Mouse (Mus musculus): ENCODE results near the gene Gm7697. TPM values are rescaled to one million over a fixed set of nuclear protein-coding genes. Genes with fewer than 3 reads are reported as not detected.
"Not testable (repeated sequence)": the region's sequence is repeated elsewhere in the genome, so short reads cannot be mapped to it uniquely, and the experiment has no call there.

The Gm7697 gene
- not detected in 2 replicates for polyA plus RNA-seq (2012; rRNA removed)
- polyA plus RNA-seq (2014; fragmentation: Nextera tagmentation; extraction: Ambion mirVana), result not detected in 2 replicates

DNA sequence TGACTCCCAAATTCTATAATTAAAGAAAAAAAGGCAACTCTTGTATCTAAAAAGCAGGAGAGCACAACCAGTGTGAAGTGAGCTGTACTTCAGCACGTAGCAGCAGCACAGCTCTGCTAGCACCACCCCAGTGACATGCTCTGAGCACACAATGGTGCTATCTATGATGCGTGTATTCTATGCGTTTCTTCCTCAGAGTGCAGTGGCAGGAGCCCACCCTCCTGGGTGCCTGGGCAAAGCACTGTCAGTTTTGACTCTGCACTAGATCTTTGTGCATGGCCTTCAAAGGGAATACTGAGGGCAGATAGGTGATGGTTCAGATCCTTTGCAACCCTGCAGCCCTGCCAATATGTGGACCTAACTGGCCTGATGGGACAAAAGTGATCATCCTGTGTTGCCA is at the start of gene Gm7697:
Gm7697 (minus strand) TSS at position 101 of the 400 bp plus-strand sequence.
- not testable (repeated sequence) for H3K4me1 ChIP-seq (replicated peaks; ENCODE audit: control insufficient read depth in 2 of 2, insufficient read depth in 2 of 2, low read length in 1 of 2); H3K9ac ChIP-seq (replicated peaks); H3K27ac ChIP-seq; DNase-seq (ENCODE audit: low read depth in 3 of 3, low spot score in 3 of 3); H3K4me3 ChIP-seq (ENCODE audit: insufficient read depth in 1 of 2, low read depth in 2 of 2, low read length in 2 of 2); H3K4me2 ChIP-seq (ENCODE audit: low read depth); ATAC-seq (ENCODE audit: insufficient read depth); H3K9me3 ChIP-seq (ENCODE audit: control insufficient read depth, low read length); H3K36me3 ChIP-seq (replicated peaks; ENCODE audit: control insufficient read depth, insufficient read depth, low read depth); H3K27me3 ChIP-seq (ENCODE audit: control insufficient read depth, insufficient read depth, low read length)
- WGBS (ENCODE audit: insufficient replicate concordance), result 52% methylated on average over 1 of the region's 3 CpGs

DNA sequence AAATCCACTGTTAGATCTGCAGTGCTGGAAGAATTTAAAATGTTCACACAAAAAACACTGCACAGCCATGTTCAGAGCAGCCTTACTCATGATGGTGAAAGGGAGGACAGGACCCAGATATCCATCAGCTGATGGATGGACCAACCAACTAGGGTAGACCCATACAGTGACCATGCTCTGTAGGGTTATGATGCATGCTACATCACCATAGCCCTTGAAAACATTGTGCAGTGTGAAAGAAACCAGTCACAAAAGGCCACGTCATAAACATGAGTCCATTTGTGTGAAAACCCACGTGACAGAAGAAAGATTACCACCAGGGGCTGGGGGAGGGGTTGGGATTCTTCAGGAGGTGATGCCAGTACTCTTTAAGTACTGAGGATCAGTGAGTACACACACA is 28.5 kb upstream of the Gm7697 start:
- H3K9ac ChIP-seq (replicated peaks); H3K9me3 ChIP-seq (ENCODE audit: control insufficient read depth, low read length); H3K4me3 ChIP-seq (ENCODE audit: insufficient read depth in 1 of 2, low read depth in 2 of 2, low read length in 2 of 2); ATAC-seq (ENCODE audit: insufficient read depth); H3K36me3 ChIP-seq (replicated peaks; ENCODE audit: control insufficient read depth, insufficient read depth, low read depth); H3K27me3 ChIP-seq (ENCODE audit: control insufficient read depth, insufficient read depth, low read length); H3K4me1 ChIP-seq (replicated peaks; ENCODE audit: control insufficient read depth in 2 of 2, insufficient read depth in 2 of 2, low read length in 1 of 2); DNase-seq (ENCODE audit: low read depth in 3 of 3, low spot score in 3 of 3); H3K4me2 ChIP-seq (ENCODE audit: low read depth); H3K27ac ChIP-seq: not testable (repeated sequence)
- 27% methylated on average over 2 of the region's 2 CpGs for WGBS (ENCODE audit: insufficient replicate concordance)

DNA sequence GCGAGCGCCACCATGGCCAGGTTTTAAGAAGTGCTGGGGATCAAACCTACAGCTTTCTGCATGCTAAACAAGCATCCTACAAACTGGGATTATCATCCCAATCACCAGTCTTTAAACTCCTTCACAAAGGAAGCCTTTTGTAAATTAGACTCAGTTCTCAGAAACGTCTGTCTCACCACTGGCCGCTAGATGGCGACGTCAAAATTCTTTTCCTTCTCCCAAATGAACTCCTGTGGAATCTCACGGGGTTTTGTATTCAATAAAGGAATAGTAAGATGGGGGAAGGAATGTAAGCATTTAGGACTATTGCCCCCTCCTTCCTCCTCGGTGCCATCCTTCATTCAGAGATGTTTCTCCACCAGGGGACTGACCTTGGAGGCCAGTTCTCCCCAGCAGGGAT is 26.8 kb upstream of the Gm7697 start:
- TF ChIP-seq CTCF (IDR thresholded peaks at IDR 0.05; ENCODE audit: low read depth), result peak; percentile 25; the same call in 1 of the 2 replicates
- not testable (repeated sequence) for DNase-seq (ENCODE audit: low read depth in 3 of 3, low spot score in 3 of 3); H3K4me3 ChIP-seq (ENCODE audit: insufficient read depth in 1 of 2, low read depth in 2 of 2, low read length in 2 of 2); H3K9me3 ChIP-seq (ENCODE audit: control insufficient read depth, low read length); H3K4me1 ChIP-seq (replicated peaks; ENCODE audit: control insufficient read depth in 2 of 2, insufficient read depth in 2 of 2, low read length in 1 of 2); H3K36me3 ChIP-seq (replicated peaks; ENCODE audit: control insufficient read depth, insufficient read depth, low read depth); H3K27ac ChIP-seq; H3K27me3 ChIP-seq (ENCODE audit: control insufficient read depth, insufficient read depth, low read length); H3K9ac ChIP-seq (replicated peaks); ATAC-seq (ENCODE audit: insufficient read depth); H3K4me2 ChIP-seq (ENCODE audit: low read depth)
- WGBS (ENCODE audit: insufficient replicate concordance), result 6% methylated on average over 8 of the region's 8 CpGs

DNA sequence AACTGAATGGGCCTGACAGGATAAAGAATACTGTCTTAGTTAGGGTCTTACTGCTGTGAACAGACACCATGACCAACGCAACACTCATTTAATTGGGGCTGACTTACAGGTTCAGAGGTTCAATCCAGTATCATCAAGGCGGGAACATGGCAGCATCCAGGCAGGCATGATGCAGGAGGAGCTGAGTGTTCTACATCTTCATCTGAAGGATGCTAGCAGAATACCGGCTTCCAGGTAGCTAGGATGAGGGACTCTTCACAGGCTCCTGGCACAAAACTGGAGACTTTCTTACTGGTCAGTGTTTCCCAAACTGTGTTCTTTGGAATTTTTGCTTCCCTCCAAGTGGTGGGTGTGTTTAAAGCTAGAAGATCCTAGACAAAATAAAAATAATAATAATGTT is 25.3 kb upstream of the Gm7697 start:
- H3K4me2 ChIP-seq (ENCODE audit: low read depth); ATAC-seq (ENCODE audit: insufficient read depth); H3K4me1 ChIP-seq (replicated peaks; ENCODE audit: control insufficient read depth in 2 of 2, insufficient read depth in 2 of 2, low read length in 1 of 2); H3K9ac ChIP-seq (replicated peaks); DNase-seq (ENCODE audit: low read depth in 3 of 3, low spot score in 3 of 3); H3K27me3 ChIP-seq (ENCODE audit: control insufficient read depth, insufficient read depth, low read length); H3K9me3 ChIP-seq (ENCODE audit: control insufficient read depth, low read length); H3K4me3 ChIP-seq (ENCODE audit: insufficient read depth in 1 of 2, low read depth in 2 of 2, low read length in 2 of 2); H3K27ac ChIP-seq; H3K36me3 ChIP-seq (replicated peaks; ENCODE audit: control insufficient read depth, insufficient read depth, low read depth): not testable (repeated sequence)
- WGBS (ENCODE audit: insufficient replicate concordance), result 76% methylated on average over 3 of the region's 3 CpGs

DNA sequence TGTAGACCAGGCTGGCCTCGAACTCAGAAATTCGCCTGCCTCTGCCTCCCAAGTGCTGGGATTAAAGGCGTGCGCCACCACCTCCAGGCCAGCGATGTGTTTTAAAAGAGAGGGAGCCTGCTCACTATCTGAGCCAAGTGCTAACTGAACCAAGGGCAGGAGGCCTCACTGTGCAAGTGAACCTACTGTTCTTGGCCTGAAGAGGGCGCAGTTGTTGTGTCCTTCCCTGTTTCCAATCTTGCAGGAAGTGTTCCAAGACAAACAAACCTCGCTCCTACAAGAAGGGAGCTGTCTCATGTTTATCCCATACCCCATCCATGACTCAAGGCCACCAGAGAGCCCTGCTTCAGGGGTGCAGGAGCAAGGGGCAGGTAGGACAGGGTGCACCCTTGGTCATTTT is 24.4 kb upstream of the Gm7697 start:
- not testable (repeated sequence) for H3K4me3 ChIP-seq (ENCODE audit: insufficient read depth in 1 of 2, low read depth in 2 of 2, low read length in 2 of 2); H3K36me3 ChIP-seq (replicated peaks; ENCODE audit: control insufficient read depth, insufficient read depth, low read depth); H3K9me3 ChIP-seq (ENCODE audit: control insufficient read depth, low read length); H3K9ac ChIP-seq (replicated peaks); H3K4me1 ChIP-seq (replicated peaks; ENCODE audit: control insufficient read depth in 2 of 2, insufficient read depth in 2 of 2, low read length in 1 of 2); ATAC-seq (ENCODE audit: insufficient read depth); H3K27ac ChIP-seq; DNase-seq (ENCODE audit: low read depth in 3 of 3, low spot score in 3 of 3); H3K27me3 ChIP-seq (ENCODE audit: control insufficient read depth, insufficient read depth, low read length); H3K4me2 ChIP-seq (ENCODE audit: low read depth)
- peak; percentile 53 for TF ChIP-seq CTCF (IDR thresholded peaks at IDR 0.05; ENCODE audit: low read depth)
- 44% methylated on average over 7 of the region's 7 CpGs for WGBS (ENCODE audit: insufficient replicate concordance)

DNA sequence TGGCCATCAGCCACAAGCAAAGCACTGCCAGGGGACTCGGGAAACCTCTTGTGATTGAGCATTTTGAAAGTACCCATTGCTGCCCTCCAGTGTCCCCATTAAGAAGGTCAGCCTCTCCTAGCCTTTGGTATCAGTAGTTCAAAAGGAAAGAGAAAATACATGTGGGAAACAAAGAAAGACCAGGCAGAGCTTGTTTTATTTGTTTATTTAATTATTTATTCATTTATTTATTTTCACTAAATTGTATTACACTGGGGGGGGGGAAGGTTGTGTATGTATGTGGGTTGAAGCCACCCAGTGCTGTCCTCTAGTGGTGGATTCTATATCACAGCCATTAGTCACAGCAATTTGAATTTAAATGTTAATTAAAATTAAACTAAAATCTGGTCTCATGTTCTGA is 22.2 kb upstream of the Gm7697 start:
- DNase-seq (ENCODE audit: low read depth in 3 of 3, low spot score in 3 of 3); H3K4me2 ChIP-seq (ENCODE audit: low read depth); H3K27ac ChIP-seq; H3K4me1 ChIP-seq (replicated peaks; ENCODE audit: control insufficient read depth in 2 of 2, insufficient read depth in 2 of 2, low read length in 1 of 2); H3K4me3 ChIP-seq (ENCODE audit: insufficient read depth in 1 of 2, low read depth in 2 of 2, low read length in 2 of 2); H3K36me3 ChIP-seq (replicated peaks; ENCODE audit: control insufficient read depth, insufficient read depth, low read depth); H3K9ac ChIP-seq (replicated peaks); H3K27me3 ChIP-seq (ENCODE audit: control insufficient read depth, insufficient read depth, low read length); ATAC-seq (ENCODE audit: insufficient read depth); H3K9me3 ChIP-seq (ENCODE audit: control insufficient read depth, low read length): not testable (repeated sequence)
- WGBS (ENCODE audit: insufficient replicate concordance), result no CpG with 5 or more reads among the region's 1 CpGs
- peak; percentile 26; the same call in 1 of the 2 replicates for TF ChIP-seq CTCF (IDR thresholded peaks at IDR 0.05; ENCODE audit: low read depth)

DNA sequence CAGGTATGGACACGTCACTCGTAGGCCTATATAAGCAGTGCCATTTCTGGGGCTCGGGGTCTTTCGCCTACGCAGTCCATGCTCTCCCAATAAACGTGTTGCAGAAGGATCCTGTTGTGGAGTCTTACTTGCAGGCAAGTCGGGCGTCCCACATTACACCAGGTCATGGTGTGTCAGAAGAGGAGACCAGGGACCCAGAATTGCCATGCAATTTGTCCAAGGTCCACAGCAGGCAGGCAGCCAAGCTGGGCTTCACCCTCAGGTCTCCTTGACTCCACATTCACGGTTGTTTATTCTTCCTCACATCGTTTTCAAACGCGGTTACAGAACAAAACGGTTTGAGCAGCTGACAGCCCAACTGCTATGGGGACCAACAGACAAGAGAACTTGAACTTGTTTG is 21.7 kb upstream of the Gm7697 start:
- H3K36me3 ChIP-seq (replicated peaks; ENCODE audit: control insufficient read depth, insufficient read depth, low read depth); H3K4me2 ChIP-seq (ENCODE audit: low read depth); ATAC-seq (ENCODE audit: insufficient read depth); H3K9me3 ChIP-seq (ENCODE audit: control insufficient read depth, low read length); H3K4me3 ChIP-seq (ENCODE audit: insufficient read depth in 1 of 2, low read depth in 2 of 2, low read length in 2 of 2); H3K4me1 ChIP-seq (replicated peaks; ENCODE audit: control insufficient read depth in 2 of 2, insufficient read depth in 2 of 2, low read length in 1 of 2); H3K27me3 ChIP-seq (ENCODE audit: control insufficient read depth, insufficient read depth, low read length); DNase-seq (ENCODE audit: low read depth in 3 of 3, low spot score in 3 of 3); H3K27ac ChIP-seq; H3K9ac ChIP-seq (replicated peaks): not testable (repeated sequence)
- 69% methylated on average over 13 of the region's 13 CpGs for WGBS (ENCODE audit: insufficient replicate concordance)

DNA sequence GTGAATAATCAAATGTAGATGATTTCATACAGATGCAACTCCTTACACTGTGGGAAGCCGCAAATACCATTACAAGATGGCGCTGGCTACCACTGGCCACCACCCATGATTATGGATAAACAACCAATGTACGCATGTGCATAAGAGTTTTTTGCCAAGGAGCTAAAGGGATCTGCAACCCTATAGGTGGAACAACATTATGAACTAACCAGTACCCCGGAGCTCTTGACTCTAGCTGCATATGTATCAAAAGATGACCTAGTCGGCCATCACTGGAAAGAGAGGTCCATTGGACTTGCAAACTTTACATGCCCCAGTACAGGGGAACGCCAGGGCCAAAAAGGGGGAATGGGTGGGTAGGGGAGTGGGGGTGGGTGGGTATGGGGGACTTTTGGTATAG is 21.2 kb upstream of the Gm7697 start:
- not testable (repeated sequence) for H3K27me3 ChIP-seq (ENCODE audit: control insufficient read depth, insufficient read depth, low read length); H3K4me2 ChIP-seq (ENCODE audit: low read depth); H3K9ac ChIP-seq (replicated peaks); H3K36me3 ChIP-seq (replicated peaks; ENCODE audit: control insufficient read depth, insufficient read depth, low read depth); H3K4me3 ChIP-seq (ENCODE audit: insufficient read depth in 1 of 2, low read depth in 2 of 2, low read length in 2 of 2); ATAC-seq (ENCODE audit: insufficient read depth); H3K27ac ChIP-seq; H3K4me1 ChIP-seq (replicated peaks; ENCODE audit: control insufficient read depth in 2 of 2, insufficient read depth in 2 of 2, low read length in 1 of 2); DNase-seq (ENCODE audit: low read depth in 3 of 3, low spot score in 3 of 3); H3K9me3 ChIP-seq (ENCODE audit: control insufficient read depth, low read length)
- 72% methylated on average over 4 of the region's 6 CpGs for WGBS (ENCODE audit: insufficient replicate concordance)

All from liver, embryonic 14.5 days (tissue).